Mouse (Mus musculus): ENCODE data around the gene Klhdc2.
A peak's percentile ranks its signal among the peaks of the same experiment; 100 is the strongest.

Klhdc2 gene

DNA sequence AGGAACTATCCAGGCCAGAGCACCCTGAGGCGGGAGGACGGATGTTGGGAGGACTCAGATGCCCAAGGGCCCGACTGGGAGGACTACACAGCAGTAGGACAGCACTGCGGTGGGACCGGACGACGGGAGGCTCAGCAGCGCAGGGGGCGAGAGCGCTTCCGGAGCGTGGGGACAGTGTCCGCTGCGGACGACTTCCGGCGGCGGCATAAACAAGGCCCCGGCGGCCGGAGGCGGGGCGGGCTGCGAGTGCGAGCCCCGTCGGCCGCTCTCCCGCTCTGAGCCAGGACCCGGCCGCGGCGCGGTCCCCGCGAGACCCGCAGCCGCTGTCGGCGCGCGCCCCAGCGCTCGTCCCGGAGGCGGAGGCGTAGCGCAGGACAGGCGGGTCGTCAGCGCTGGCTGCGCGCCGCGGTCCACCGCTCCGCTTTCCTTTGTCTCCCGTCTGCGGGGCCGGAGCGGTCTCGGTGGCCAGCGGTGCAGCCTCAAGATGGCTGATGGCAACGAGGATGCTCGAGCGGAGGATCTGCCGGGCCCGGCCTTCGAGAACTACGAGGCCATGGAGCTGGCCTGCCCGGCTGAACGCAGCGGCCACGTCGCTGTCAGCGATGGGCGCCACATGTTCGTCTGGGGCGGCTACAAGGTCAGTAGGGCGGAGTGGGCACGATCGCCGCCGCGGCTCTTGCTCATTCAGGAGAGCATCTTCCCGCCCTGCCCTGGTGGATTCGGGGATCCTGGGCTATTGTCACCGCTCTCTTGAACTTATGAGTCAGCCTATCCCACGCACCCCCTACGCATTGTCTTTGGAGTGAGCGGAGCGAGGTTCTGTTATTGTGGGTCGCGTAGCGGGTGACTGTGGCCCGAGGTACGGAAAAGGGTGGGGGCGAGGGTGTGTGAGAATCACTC is at the start of gene Klhdc2:
Klhdc2 (plus strand) TSS at position 171 of the 900 bp plus-strand sequence.
- DNase-seq (ENCODE audit: low spot score in 2 of 2): peak; percentile 55 to 74

DNA sequence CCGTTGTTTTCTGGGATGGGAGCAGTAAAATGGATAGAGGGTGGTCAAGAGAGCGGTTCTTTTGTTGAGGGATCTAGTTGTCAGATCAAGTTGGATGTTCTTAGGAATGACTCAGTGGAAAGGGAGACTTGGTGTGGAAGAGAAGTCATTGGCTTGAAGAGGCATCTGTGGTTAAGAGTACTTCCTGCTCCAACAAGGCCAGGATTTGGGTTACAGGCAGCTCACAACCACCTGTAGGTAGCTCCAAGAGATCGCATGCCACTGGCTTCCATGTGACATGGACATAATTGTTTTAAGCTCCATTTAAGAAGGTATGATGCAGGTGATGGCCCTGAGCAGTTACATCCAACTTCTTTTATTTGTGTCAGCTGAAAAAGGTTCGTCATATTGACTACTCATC is 46.7 kb upstream of the Klhdc2 start:
- DNase-seq (ENCODE audit: low spot score in 2 of 2): no peak

- no peak for DNase-seq (ENCODE audit: low spot score in 2 of 2)
These were observed 45.7 kb upstream of the Klhdc2 start for GRCm38 (mm10) chr12:69250756-69251155.

DNA sequence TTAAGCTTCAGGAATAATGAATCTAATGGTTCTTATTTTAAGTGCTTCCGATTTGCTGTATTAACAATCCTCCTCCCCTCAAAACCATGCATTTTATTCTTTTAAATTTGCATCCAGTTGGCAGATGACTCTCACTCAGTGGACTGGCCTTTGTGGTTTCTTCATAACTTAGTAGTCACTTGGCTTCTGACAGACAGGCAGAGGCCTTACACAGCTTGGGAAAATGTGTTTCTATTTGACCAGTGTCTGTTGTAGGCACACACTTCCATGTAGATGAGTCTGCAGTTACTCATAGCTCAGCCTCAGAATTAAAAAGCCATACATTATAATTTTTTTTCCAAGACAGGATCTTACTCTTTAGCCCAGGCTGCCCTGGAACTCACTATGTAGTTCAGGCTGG is 42.7 kb upstream of the Klhdc2 start:
- DNase-seq (ENCODE audit: low spot score in 2 of 2): no peak

DNA sequence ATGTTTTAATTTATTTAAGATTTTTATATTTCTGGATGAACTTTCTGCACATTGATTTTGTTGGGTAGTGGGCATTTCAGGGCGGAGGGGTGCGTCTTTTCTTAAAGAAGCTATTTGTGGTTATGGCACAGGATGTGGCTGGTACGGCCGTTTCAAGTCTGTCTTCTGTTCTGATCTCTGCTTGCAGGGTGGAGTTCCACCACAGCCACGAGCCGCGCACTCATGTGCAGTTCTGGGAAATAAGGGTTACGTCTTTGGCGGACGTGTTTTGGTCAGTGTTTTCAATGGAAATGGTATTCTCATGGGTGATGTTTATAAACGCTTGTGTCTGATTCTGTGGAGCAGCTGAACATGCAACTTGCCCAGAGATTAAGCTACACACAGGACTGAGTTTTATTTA is 38.6 kb upstream of the Klhdc2 start:
- DNase-seq (ENCODE audit: low spot score in 2 of 2): peak in 1 of 2 experiments; percentile 14

DNA sequence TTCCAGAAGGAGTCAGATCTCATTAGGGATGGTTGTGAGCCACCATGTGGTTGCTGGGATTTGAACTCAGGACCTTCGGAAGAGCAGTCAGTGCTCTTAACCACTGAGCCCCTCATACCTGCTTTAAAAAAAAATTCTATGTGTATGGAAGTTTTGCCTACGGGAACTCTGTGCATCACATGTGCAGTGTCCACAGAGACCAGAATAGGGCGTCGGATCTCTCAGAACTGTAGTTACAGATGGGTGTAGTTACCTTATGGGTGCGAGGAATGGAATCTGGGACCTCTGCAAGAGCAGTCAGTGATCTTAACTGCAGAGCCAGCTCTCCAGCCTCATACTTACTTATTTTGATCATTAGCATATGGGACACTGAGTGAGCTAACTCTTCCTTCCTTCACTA is 34.2 kb upstream of the Klhdc2 start:
- DNase-seq (ENCODE audit: low spot score in 2 of 2): no peak

GRCm38 (mm10) chr12:69265031-69265430 is 31.4 kb upstream of the Klhdc2 start:
- no peak for DNase-seq (ENCODE audit: low spot score in 2 of 2)

DNA sequence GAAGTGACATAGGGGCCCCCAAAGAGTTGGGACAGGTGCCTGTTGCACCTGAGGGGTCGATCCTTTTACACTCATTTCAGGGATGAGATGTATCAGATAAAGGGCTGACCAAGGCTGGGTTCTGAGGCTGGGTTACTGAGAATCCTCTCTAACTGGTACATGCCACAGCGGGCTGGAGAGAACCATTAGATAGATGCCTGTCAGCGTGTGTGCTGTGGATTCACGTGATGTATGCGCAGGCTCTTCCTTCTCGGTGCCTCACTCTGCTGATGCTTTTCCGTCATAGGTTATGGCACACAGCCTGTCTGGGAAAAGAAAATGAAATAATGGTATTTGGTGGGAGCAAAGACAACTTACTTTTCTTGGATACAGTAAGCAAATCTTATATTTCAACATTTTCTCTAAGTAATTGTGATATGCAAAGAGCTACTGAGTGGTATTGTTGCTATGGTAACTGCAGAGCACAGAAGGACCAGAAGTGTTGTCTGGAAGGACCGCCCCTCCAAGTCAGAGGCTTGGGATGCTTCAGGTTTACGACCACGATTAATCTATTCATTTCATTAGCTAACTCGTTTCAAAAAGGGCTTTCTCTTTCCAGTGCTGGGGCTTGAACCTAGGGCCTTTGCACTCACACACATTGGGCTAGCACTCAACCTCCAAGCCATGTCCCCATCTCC is 28.4 kb upstream of the Klhdc2 start:
- DNase-seq (ENCODE audit: low spot score in 2 of 2): no peak

DNA sequence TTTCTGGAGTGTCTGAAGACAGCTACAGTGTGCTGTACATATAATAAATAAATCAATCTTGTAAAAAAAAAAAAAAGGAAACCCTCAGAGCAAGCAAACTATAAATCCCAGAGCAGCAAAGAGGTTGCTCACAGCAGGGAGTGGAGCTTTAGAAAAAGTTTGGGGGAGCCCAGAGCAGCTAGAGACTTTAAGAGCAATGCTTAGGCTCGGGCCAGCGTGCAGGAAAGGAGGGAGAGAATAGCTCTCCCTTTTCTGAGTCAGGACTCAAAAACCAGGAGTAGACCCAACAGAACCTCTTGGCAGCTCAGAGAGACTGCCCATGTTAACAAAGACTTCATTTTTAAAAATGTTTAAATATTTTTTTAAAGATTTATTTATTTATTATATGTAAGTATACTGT is 27.5 kb upstream of the Klhdc2 start:
- no peak for DNase-seq (ENCODE audit: low spot score in 2 of 2)

- no peak for DNase-seq (ENCODE audit: low spot score in 2 of 2)
These were observed 16.5 kb upstream of the Klhdc2 start for GRCm38 (mm10) chr12:69279931-69280469.

GRCm38 (mm10) chr12:69280915-69281314 is 15.6 kb upstream of the Klhdc2 start:
- DNase-seq (ENCODE audit: low spot score in 2 of 2): no peak

GRCm38 (mm10) chr12:69283146-69283545 is 13.3 kb upstream of the Klhdc2 start:
- DNase-seq (ENCODE audit: low spot score in 2 of 2): no peak

DNA sequence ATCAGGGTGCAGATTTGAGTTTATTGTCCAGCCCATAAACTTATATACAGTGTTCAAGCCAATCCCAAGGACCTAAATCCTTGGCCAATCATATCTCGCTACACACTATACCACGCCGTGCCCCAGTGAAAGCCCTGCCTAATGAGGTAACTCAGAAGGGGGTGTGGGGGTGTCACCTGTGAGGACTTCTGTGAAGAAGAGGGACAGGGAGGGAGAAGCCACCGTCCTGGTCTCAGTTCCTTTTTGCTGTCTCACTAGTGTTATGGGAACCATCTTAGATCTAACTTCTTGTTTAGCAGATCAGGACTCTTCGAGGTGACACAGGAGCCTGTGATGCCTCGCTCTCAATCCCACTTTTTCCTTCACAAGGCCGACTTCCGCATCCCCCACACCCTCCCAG is 8.9 kb upstream of the Klhdc2 start:
- no peak for DNase-seq (ENCODE audit: low spot score in 2 of 2)

GRCm38 (mm10) chr12:69288699-69289098 is 7.8 kb upstream of the Klhdc2 start:
- DNase-seq (ENCODE audit: low spot score in 2 of 2): no peak

GRCm38 (mm10) chr12:69292401-69292800 is 4.1 kb upstream of the Klhdc2 start:
- no peak for DNase-seq (ENCODE audit: low spot score in 2 of 2)

DNA sequence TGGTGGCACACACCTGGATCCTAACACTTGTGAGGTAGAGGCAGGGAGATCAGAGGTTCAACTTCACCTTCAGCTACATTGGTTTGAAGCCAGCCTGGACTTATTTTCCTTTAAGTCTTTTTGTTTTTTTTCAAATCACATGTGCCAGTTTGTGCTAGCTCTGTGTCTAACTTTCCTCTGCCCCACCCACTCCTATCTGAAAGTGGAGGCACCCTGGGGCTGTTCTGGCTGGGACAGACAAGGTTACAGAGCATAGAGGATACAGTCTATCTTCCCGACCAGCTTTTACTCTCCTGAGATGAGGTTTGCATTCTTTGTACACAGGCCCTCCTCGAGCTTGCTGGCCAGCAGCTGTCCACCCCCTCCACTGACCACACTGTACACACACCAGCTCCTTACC is 2.7 kb upstream of the Klhdc2 start:
- peak in 1 of 2 experiments; percentile 42 for DNase-seq (ENCODE audit: low spot score in 2 of 2)

GRCm38 (mm10) chr12:69294936-69295335 is 1.5 kb upstream of the Klhdc2 start:
- DNase-seq (ENCODE audit: low spot score in 2 of 2): no peak

DNA sequence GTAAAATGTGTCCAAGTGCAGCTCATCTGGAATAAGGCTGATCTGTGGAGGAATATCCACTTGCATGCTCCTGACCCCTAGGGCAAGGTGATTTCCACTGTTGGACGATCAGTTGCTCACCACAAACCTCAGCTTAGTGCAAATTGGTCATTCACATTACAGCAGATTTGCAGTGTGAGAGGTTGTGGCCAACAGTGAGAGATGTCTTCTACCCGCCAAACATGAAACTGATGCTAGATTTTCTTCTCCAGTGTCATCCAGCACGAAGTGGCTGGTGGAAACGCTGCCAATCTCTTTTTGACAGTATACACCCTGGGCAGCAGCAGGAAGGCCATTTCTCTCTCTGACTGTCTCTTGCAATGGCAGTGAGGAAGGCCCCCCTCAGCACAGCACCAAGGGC is 830 bp upstream of the Klhdc2 start:
- DNase-seq (ENCODE audit: low spot score in 2 of 2): no peak

DNA sequence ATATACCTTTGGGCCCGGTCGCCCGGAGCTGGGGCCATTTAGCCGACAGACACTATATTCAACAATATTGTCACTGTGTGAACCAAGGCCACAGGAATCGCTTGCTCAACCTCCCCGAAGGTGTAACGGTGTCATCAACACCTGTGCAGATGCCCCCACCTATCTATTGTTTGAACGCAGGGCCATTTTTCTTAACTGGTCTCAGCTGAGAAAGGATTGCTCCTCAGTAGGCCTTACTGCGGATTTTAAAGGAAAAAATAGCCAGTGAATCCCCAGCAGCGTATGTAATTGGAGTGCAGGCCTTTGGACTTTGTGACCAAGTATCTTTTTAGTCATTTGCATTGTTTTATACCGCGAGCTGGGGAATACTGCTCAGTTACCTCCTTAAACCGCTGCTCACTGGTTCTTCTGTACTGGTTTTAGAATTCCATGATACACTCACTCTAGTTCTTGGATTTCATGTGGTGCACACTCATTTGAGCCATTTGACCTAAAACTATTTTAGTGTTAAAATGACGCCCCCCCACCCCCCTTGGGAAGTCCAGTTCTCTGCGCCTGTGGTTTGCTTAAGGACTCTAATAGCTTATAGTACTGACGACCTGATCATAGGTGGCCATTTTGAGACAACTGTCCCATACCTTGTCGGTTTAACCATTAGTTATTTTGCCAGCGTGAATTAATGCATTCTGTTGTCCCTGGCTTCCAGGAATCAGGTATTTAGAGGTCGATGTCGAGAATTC is 1.1 kb downstream of the Klhdc2 start:
- no peak for DNase-seq (ENCODE audit: low spot score in 2 of 2)

GRCm38 (mm10) chr12:69298281-69298680 is 1.8 kb downstream of the Klhdc2 start:
- no peak for DNase-seq (ENCODE audit: low spot score in 2 of 2)

DNA sequence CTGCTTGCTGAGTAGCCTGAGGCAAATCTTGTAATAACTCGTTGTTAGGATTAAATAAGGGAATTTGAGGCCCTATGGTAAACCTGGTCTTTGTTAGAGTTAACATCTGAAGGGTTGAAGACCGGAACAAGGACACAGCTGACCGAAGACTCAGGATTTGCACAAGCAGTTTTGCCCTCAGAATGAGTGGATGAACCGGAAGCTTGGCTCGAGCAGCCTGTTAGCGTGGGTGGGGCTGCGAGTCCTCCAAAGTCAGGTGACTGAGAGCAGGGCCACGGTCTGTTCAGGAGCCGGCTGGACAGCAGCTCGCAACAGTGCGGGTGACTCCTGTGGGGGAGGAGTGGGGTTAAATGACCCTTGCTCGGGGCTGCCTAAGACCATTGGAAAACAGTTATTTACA is 2.8 kb downstream of the Klhdc2 start:
- DNase-seq (ENCODE audit: low spot score in 2 of 2): no peak

- DNase-seq (ENCODE audit: low spot score in 2 of 2): no peak
These were observed 3.4 kb downstream of the Klhdc2 start for GRCm38 (mm10) chr12:69299831-69300230.

Measured in spleen, postnatal 14 days (tissue).